ENCODE assay signal across 8 mouse cellular contexts in the genomic region with DNA sequence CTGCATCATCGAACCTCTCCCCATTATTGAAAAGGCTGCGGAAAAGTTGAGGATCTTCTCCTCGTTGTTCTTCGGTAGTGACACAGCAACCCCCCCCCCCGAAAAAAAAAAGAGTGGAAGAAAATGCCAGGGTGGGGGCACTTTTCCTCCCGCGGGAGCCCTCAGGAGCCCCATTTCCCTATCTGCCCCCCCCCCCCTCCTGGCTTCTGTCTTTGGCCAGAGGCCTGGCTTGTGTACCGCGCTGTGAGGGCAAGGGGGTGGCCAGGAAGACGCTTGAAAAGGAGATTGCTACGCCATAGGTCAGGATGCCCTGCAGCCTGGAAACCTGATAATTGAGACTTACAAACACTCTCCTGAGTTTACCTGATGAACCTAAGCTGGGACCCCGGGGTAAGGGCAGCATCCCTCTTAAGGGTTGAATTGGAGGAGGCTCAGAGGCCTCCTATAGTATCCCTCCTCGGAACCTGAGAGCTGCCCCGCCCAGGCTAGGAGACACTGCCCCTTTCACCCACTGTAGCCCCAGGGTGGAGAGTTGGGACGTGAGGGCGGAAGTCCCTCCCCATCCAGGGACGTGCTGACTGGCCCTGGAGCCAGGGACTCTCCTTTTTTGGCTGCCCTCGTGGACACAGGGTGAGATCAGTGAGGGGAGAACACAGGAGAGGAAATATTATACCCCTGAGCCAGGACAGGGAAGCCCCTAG. TPM values are rescaled to one million over a fixed set of nuclear protein-coding genes. Genes with fewer than 3 reads are reported as not detected.
A peak's percentile ranks its signal among the peaks of the same experiment; 100 is the strongest.
DNase-seq lines count a peak whose midpoint lies in the region; ATAC-seq and TF ChIP-seq lines count a peak whose summit lies in the region.

A gene (minus strand): TSS at position 417 of the 701 bp plus-strand sequence.

- no peaks in the 10 kb centered on the region for H3K9me3 ChIP-seq in heart, embryonic 14.5 days (ENCODE audit: control insufficient read depth, low read length)
- no peaks in the 10 kb centered on the region for H3K9me3 ChIP-seq in kidney, postnatal 0 days (replicated peaks; ENCODE audit: low read length)
- no peaks in the 10 kb centered on the region for H3K9me3 ChIP-seq in liver, embryonic 15.5 days (replicated peaks)
- no peaks in the 10 kb centered on the region for H3K9me3 ChIP-seq in neural tube, embryonic 11.5 days (ENCODE audit: control insufficient read depth, low read length)

- no peak for ATAC-seq in erythroblast, adult 5-6 weeks (replicated peaks; ENCODE audit: low FRiP score, poor library complexity, severe bottlenecking)
- ATAC-seq in heart, embryonic 14.5 days (ENCODE audit: insufficient number of reproducible peaks, insufficient read depth, low FRiP score, low read depth) = peak; percentile 82
- ATAC-seq in kidney, postnatal 0 days (replicated peaks; ENCODE audit: low FRiP score, low read depth) = peak; percentile 73
- peak; percentile 53 for ATAC-seq in liver, embryonic 15.5 days (ENCODE audit: insufficient read depth)
- ATAC-seq in neural tube, embryonic 11.5 days (ENCODE audit: insufficient read depth, low FRiP score, low TSS enrichment) = peak; percentile 8; the same call in 1 of the 2 replicates

- peak within 1 kb of the TSS; percentile 70 for H3K4me2 ChIP-seq in heart, embryonic 14.5 days (ENCODE audit: low read length)
- peak within 1 kb of the TSS; percentile 87 for H3K4me2 ChIP-seq in kidney, postnatal 0 days (ENCODE audit: low read length)
- H3K4me2 ChIP-seq in liver, embryonic 15.5 days = peak within 1 kb of the TSS; percentile 95
- peak within 1 kb of the TSS; percentile 85 for H3K4me2 ChIP-seq in neural tube, embryonic 11.5 days (ENCODE audit: low read depth)

- no peak for TF ChIP-seq CTCF in kidney, postnatal 0 days (IDR thresholded peaks at IDR 0.05; ENCODE audit: low read depth)

- 0% methylated on average over 18 of the region's 18 CpGs for WGBS in heart, embryonic 14.5 days
- WGBS in kidney, postnatal 0 days = under 1% methylated on average over 18 of the region's 18 CpGs
- WGBS in liver, embryonic 15.5 days (ENCODE audit: insufficient replicate concordance) = under 1% methylated on average over 18 of the region's 18 CpGs
- 0% methylated on average over 18 of the region's 18 CpGs for WGBS in neural tube, embryonic 11.5 days

- peaks cover 16 to 31% of the 10 kb centered on the region in 2 experiments for H3K4me1 ChIP-seq in heart, embryonic 14.5 days (ENCODE audit: control insufficient read depth in 2 of 2, insufficient read depth in 2 of 2, low read length in 2 of 2)
- peaks cover 25% of the 10 kb centered on the region for H3K4me1 ChIP-seq in kidney, postnatal 0 days (replicated peaks; ENCODE audit: insufficient read depth, low read length)
- peaks cover 70% of the 10 kb centered on the region for H3K4me1 ChIP-seq in liver, embryonic 15.5 days (replicated peaks)
- peaks cover 26% of the 10 kb centered on the region for H3K4me1 ChIP-seq in neural tube, embryonic 11.5 days (ENCODE audit: control insufficient read depth, insufficient read depth, low read length)

- no peaks in the 10 kb centered on the region for H3K27me3 ChIP-seq in heart, embryonic 14.5 days (ENCODE audit: control insufficient read depth, insufficient read depth, low read length)
- H3K27me3 ChIP-seq in kidney, postnatal 0 days (ENCODE audit: insufficient read depth, low read length) = no peaks in the 10 kb centered on the region
- H3K27me3 ChIP-seq in liver, embryonic 15.5 days = no peaks in the 10 kb centered on the region
- H3K27me3 ChIP-seq in neural tube, embryonic 11.5 days (ENCODE audit: control insufficient read depth, insufficient read depth, low read length) = no peaks in the 10 kb centered on the region

- peak; percentile 73 for DNase-seq in ES-CJ7 (ENCODE audit: low read depth, low spot score)
- DNase-seq in adrenal gland, postnatal 36 days = peak; percentile 91 to 93
- DNase-seq in kidney, postnatal 0 days (ENCODE audit: low spot score) = peak; percentile 79
- DNase-seq in neural tube, embryonic 11.5 days (ENCODE audit: low spot score) = peak; percentile 70
- no peak for DNase-seq in T-cell, adult 2 months (ENCODE audit: low spot score)

- H3K36me3 ChIP-seq in heart, embryonic 14.5 days (ENCODE audit: control insufficient read depth, insufficient read depth, low read length) = peaks cover 71% of the 10 kb centered on the region
- peaks cover 30% of the 10 kb centered on the region for H3K36me3 ChIP-seq in kidney, postnatal 0 days (ENCODE audit: insufficient read depth, low read length)
- H3K36me3 ChIP-seq in liver, embryonic 15.5 days (replicated peaks) = peaks cover 70% of the 10 kb centered on the region
- H3K36me3 ChIP-seq in neural tube, embryonic 11.5 days (ENCODE audit: control insufficient read depth, insufficient read depth, low read length) = peaks cover 28% of the 10 kb centered on the region

- H3K4me3 ChIP-seq in heart, embryonic 14.5 days (ENCODE audit: control insufficient read depth in 1 of 2, insufficient read depth in 1 of 2, low read depth in 1 of 2, low read length in 2 of 2) = peak within 1 kb of the TSS; percentile 76 to 86
- H3K4me3 ChIP-seq in kidney, postnatal 0 days (replicated peaks; ENCODE audit: low read depth, low read length) = peak within 1 kb of the TSS; percentile 86
- H3K4me3 ChIP-seq in liver, embryonic 15.5 days (replicated peaks) = peak within 1 kb of the TSS; percentile 88
- H3K4me3 ChIP-seq in neural tube, embryonic 11.5 days (ENCODE audit: low read depth, low read length) = peak within 1 kb of the TSS; percentile 96

- peak within 1 kb of the TSS; percentile 97 for H3K9ac ChIP-seq in heart, embryonic 14.5 days (ENCODE audit: low read length)
- peak within 1 kb of the TSS; percentile 86 for H3K9ac ChIP-seq in kidney, postnatal 0 days (ENCODE audit: low read depth, low read length)
- H3K9ac ChIP-seq in liver, embryonic 15.5 days = peak within 1 kb of the TSS; percentile 85
- H3K9ac ChIP-seq in neural tube, embryonic 11.5 days (ENCODE audit: low read length) = peak within 1 kb of the TSS; percentile 97

- peak within 1 kb of the TSS; percentile 100 for H3K27ac ChIP-seq in heart, embryonic 14.5 days (replicated peaks in 1 of 2; ENCODE audit: control insufficient read depth in 1 of 2, insufficient read depth in 1 of 2, low read depth in 2 of 2, low read length in 2 of 2)
- peak within 1 kb of the TSS; percentile 89 for H3K27ac ChIP-seq in kidney, postnatal 0 days
- peak within 1 kb of the TSS; percentile 91 for H3K27ac ChIP-seq in liver, embryonic 15.5 days (replicated peaks)
- peak within 1 kb of the TSS; percentile 95 for H3K27ac ChIP-seq in neural tube, embryonic 11.5 days (ENCODE audit: low read depth, low read length)

RNA-seq across cellular contexts. Expression of the gene that starts here (rescaled TPM):
- total RNA-seq in adrenal gland, postnatal 36 days (2021) = 1,000 to 10,000 TPM; 2,066 to 3,178 TPM
- total RNA-seq in erythroblast, adult 5-6 weeks (2015; ENCODE audit: low replicate concordance) = 912 and 913 TPM in 2 replicates
- total RNA-seq in erythroblast, adult 5-6 weeks (2017; ENCODE audit: low replicate concordance) = 174 and 278 TPM in 2 replicates
- 4,765 and 5,242 TPM in 2 replicates for polyA plus RNA-seq in heart, embryonic 14.5 days (2014; fragmentation: Nextera tagmentation; extraction: Ambion mirVana)
- 1,529 and 1,548 TPM in 2 replicates for polyA plus RNA-seq in kidney, postnatal 0 days (2015; fragmentation: Nextera tagmentation; extraction: Ambion mirVana)
- 1,016 and 1,025 TPM in 2 replicates for polyA plus RNA-seq in liver, embryonic 15.5 days (2015; fragmentation: Nextera tagmentation; extraction: Ambion mirVana)
- polyA plus RNA-seq in neural tube, embryonic 11.5 days (2014; fragmentation: Nextera tagmentation; extraction: Ambion mirVana) = 2,338 and 2,354 TPM in 2 replicates
